Mouse (Mus musculus) T-cell, adult 2 months (primary cell): ENCODE measurements at regions not wholly inside any gene's neighbourhood (a gene's known extent, or its start where the extent isn't known, plus 50 kb on each side); places are given as distances from the start of the nearest gene placed in this dataset.
A peak's percentile ranks its signal among the peaks of the same experiment; 100 is the strongest.
"Not testable (repeated sequence)": the region's sequence is repeated elsewhere in the genome, so short reads cannot be mapped to it uniquely, and the experiment has no call there.

Experiments used
- DNase-seq: peaks from one replicate; pipeline ENCODE4 v3.0.0; 2022; ENCODE audit warnings: low spot score

- no peak for DNase-seq
Measured at GRCm38 (mm10) chr4:97509576-97509975, 263.0 kb upstream of the Nfia start.

DNA sequence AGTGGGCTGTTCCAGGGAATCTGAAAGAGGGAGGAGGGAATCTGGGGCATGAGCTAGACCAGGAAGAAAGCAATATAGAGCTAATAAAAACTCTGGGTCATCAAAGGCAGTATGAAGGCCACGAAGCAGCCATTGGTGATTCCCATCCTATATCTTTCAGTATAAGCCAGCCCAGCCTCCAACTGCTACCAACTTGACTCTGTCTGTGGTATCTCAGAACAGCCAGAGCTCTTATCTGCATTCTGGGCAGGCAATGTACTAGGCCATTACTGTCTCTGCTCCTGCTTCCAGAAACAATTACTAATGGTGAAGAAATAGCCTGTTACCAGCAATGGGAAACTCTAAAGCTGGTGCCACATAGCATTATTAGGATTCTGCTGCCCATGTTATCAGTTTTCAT, 266.8 kb upstream of the Nfia start:
- no peak for DNase-seq

- DNase-seq, result no peak
Measured at GRCm38 (mm10) chr4:97491248-97491804, 281.2 kb upstream of the Nfia start.

- peak; percentile 1 for DNase-seq
Measured at GRCm38 (mm10) chr4:97486354-97486753, 286.2 kb upstream of the Nfia start.

DNA sequence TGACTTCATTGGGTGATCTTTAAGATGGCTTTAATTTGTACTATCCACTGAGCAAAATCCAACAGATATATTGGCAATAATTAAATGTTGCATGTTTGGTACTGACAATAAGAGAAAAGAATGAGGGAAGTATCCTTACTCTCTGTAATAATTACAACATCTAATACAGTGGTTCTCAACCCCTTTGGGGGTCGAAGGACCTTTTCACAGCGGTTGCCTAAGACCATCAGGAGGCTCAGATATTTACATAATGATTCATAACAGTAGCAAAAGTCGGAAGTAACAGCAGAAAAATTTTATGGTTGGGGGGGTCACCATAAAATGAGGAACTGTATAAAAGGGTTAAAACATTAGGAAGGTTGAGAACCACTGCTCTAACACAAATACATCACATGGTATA, 287.3 kb upstream of the Nfia start:
- DNase-seq, result no peak

DNA sequence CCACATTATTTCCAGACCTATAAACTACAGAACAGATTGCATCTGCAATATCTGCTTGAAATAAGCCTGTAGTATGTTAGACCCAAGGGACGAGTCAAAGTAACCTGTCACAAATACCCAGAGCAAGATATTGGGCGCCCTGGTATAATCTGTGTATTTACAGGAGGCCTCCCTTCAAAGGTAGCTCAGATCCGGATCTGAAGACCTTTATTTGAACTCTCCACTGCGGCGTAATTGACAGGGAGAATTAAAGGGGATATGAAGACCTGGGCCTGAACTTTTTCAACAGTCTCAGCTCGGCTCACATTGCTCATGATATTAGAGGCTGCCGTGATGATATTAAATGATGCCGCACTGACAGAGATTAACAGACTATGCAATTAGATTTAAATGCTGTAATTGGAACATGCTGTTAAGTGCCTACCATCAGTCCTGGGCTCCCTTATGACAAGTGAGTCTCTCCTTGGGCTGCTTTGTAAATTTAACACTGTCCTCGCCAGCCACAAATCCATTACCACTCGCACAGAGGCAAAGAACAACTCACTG, 289.8 kb upstream of the Nfia start:
- DNase-seq, result no peak

DNA sequence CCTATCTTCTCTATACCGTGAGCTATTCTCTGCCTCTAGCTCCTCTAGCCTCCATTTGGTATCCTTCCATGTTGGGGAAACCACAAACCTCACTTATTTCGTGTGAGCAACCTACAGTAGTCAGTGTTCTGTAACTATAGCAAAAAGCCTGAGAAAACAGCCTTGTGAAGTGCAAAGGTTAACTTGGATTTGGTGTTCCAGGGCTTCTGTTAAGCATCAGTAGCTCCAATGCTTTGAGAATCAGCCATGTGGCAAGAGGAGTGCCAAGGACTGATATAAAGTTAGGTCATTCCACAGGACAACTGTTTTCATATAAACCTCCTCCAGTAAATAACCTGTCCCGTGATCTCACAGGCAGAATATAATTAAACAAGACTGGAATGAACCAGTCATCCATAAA, 290.7 kb upstream of the Nfia start:
- no peak for DNase-seq

DNA sequence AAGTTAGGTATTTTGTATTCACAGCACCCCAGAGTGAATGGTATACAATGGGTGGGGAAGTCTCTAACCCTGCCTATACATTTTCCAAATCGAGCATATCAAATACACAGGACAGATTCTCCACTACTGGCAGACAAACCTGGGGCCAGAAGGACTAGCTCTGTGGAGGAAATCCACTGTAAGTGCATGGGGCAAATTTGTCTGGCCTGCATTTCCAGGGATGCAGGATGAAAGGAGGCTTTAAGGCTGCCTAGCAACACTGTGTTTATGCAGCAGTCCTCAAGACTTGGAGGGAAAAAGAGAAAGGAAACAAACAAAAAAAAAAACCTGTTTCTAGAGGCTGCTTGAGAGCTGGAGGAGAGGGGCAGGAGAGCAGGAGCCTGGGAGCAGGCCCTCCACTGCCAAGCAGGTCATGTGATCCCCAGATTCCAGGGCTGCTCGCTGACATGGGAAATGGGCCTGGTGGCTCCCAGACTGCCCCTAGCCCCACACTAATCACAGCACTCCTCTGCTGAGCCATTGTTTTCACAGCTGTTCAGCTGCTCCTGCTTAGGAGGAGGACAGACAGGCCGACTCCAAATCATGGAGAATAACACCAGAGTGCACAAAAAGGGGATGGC, 293.7 kb upstream of the Gm10192 start:
- DNase-seq, result no peak

GRCm38 (mm10) chr4:97473492-97473891, 290.5 kb upstream of the Gm10192 start:
- not testable (repeated sequence) for DNase-seq

DNA sequence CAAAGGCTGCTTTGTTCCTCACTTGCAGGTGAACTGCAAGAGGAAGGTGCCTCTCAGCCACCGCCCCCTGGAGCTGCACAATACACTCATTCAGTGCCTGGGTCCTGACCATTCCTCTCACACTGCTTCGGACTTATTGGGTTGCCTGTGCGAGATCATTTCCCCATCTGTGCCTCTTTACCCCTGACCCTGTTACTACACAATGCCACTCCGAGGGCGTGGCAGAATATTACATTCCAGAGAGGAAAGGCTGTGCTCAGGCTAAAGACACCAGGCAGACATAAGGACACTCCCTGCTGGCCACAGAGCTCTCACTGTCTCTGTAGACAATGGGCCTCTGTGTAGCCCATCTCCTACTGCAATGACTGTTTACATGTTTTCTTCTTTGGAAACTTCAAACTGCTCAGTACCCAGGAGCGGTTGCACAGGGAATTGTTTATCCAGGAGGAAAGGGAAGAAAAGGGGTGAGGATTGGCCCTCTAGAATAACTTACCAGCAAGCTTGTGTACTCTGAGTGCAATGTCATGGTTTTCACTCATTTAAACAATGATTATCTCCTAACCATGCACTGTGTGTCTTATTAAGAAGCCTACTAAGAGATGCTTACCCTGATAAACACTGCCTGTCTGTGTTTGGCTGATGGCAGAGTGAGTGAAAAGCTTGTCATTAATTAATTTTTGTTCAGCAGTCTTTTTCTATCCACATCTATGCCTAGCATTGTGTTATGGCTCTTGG, 283.1 kb upstream of the Gm10192 start:
- DNase-seq, result no peak

- DNase-seq, result no peak
Measured at GRCm38 (mm10) chr4:97465517-97465916, 282.6 kb upstream of the Gm10192 start.

- no peak for DNase-seq
Measured at GRCm38 (mm10) chr4:97461177-97461576, 278.2 kb upstream of the Gm10192 start.

DNA sequence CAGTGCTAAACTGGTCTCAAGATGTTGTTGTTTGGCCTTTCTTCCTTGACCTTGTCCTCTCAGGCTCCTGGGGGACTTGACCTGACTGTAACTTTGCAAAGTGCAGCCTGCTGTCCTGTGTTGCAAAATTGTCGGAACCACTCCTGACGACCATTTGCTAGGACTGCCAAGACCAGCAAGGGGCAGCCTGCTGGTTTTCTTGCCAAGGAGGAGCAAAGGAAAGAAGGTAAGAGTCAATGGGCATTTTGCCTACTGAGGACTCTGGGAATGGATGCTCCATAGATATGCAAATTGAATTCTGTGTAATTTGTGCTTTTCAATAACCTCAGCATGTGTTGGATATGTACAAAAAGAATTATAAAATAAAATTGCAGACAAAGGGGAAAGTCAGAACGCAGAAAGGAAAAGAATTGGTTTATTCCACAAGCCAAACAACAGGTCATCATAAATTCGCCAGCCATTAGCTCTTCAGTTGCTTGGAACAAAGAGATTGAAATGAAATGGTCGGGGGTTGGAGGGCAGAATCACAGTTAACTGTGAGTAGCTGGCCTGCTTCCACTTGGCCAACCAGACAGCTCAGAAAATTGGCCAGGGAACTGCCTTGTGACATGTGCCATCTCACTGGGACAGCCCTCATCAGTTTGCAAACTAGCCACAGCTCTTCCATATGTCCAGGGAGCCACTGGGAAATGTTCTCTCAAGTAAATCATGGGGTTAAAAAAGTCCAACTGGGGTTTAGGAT, 256.5 kb upstream of the Gm10192 start:
- DNase-seq, result no peak

GRCm38 (mm10) chr4:97432681-97433080, 249.7 kb upstream of the Gm10192 start:
- no peak for DNase-seq

- no peak for DNase-seq
Measured at GRCm38 (mm10) chr4:97432094-97432493, 249.1 kb upstream of the Gm10192 start.

DNA sequence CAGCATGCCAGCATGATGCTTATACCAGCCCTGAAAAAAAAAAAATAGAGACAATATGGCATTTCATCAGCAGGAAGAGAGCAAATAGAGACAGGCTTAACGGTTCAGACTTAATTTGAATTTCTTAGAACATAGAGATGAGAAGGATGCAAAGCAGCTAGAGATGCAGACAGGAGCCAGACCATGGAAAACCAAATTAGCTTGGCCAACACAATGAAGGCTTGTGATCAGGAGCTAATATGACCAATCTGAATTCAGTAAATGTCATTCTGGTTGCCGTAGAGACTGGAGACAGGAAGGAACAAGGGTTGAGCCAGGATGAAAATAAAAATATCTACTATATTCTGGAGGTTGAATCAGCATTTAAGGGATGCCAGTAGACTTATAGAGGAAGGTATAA, 248.3 kb upstream of the Gm10192 start:
- DNase-seq, result no peak

- DNase-seq, result no peak
Measured at GRCm38 (mm10) chr4:97419845-97420244, 236.9 kb upstream of the Gm10192 start.

DNA sequence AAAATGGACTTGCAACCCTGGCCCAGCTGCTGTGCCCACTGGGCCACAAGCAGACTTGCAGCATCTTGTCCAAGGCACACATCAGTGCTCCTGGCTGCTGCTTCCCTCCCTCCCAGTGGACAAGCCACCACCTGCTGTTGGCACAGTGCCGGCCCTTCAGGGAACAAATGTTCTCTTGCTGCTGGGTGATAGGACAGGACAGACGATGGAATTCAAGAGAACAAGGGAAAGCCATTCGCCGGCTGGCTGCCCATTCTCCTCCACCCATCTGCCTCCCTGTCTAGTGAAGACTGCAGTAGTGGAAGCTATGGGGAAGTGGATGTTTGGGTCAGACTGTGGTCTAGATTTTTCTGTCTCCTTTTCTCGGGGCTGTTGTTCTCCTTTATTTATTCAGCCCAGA, 235.7 kb upstream of the Gm10192 start:
- no peak for DNase-seq

- no peak for DNase-seq
Measured at GRCm38 (mm10) chr4:97417943-97418342, 235.0 kb upstream of the Gm10192 start.

DNA sequence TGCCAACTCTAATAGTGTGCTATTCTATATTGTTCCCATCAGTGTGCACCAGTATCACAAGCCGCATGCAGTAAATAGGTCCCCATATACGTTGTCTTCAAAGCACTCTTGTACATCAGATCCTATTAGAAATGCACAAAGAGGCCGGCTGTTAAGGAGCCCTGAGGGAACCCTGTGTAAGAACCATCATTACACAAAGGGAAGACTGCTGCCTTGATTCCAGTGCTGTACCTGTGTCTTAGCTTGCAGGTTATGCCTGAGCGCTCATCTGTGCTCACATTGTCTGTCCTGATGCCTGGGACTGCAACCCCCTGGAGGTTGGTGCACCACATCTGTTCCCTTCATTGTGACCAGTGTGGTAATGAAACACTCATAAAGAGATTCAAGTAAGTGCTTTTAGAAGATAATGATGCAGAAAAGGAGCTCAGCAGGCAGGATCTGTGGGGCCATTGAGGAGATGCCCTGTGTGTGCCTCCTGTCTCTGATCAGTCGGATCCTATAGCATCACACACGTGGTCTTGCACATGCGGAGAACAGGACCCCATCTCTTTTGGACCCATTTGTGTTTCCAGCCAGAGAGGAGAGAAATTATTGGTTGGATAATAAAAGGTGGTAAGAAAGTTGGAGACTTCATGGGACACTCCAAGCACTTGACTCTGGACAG, 225.8 kb upstream of the Gm10192 start:
- DNase-seq, result no peak

DNA sequence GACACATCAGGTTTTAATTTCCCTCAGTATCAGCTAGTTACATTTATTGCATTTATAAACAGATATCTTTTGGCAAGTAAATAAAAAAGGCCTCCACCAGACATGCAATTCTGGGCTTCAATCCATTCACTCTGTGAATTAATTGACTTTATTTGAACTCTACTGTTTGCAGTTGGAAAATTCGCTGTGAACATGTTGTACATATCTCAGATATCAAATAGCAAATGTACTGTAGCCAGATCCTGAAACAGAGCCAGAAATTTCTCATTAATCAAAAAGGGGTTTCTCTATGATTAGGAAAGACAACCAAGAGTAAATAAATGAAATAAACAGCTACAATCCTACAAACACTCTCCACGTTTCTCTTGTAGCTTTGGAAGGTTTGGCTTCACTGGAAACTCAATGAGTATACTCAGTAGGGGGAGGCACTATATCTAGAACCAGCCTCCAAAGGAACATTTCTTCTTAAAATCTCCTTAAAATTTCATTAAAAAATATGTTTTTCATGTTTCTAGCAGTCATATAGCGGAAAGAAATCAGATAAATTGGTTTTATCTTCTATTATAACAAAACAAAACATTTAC, 211.8 kb upstream of the Gm10192 start:
- DNase-seq, result no peak

DNA sequence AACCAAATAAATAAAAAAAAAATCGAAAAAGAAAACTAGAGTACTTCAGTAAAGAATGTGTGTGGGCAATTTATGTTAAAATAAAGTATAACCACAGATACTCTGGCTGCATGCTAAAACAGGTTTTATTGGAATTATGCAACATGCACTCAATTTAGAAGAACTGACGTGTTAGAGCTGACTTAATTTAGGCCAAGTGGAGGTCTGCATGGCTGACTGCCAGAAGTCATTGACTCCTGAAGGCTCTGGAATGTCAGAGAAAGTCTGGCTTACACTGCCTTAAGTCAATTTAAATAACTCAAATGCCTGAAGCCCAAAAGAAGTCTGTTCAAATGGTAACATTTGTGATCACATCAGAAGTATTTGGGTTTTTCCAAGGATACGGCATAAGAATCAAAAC, 198.1 kb upstream of the Gm10192 start:
- DNase-seq, result no peak
